In the genomic region with DNA sequence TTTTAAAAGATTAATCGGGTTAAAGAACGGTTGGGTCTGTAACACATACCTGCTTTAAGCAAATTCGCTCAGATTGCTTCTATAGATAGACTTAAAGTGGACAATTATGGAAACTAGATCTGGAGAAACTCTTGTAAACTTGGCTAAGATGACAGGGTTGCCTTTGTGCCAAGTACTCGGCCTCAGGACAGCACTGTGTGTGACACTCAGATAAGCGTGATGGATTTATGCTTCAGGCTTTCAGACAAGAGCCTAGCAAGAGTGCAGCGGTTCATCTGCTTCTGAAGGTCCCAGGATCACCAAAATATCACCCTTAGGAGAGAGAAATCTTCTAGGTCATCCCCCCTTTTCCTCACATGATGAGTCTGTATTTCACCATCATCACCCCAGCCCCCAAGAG, we compare ENCODE assay signal across 15 mouse cellular contexts.
DNase-seq lines count a peak whose midpoint lies in the region; ATAC-seq and TF ChIP-seq lines count a peak whose summit lies in the region.
"Had no signal": no experiment of that assay in that cellular context is flagged by ENCODE, and none has a peak within 500 bp of the region (broad histone marks: within the 10 kb centered on the region; RNA-seq: fewer than 3 reads in every experiment).

No protein-coding gene starts in this region.

- 57% methylated on average over 6 of the region's 6 CpGs for WGBS in lung, embryonic 14.5 days
- WGBS in neural tube, embryonic 15.5 days, result 89% methylated on average over 6 of the region's 6 CpGs
- 82% methylated on average over 6 of the region's 6 CpGs for WGBS in embryonic facial prominence, embryonic 10.5 days
- WGBS in limb, embryonic 12.5 days, result 84% methylated on average over 6 of the region's 6 CpGs
- 71% methylated on average over 6 of the region's 6 CpGs for WGBS in liver, embryonic 11.5 days

- no peak for ATAC-seq in lung, embryonic 14.5 days (ENCODE audit: insufficient read depth)
- no peak for ATAC-seq in neural tube, embryonic 15.5 days (ENCODE audit: low FRiP score)
- no peak for ATAC-seq in limb, embryonic 12.5 days (ENCODE audit: insufficient number of reproducible peaks, insufficient read depth, low FRiP score, low TSS enrichment, low read depth)
- no peak for ATAC-seq in liver, embryonic 11.5 days (replicated peaks; ENCODE audit: low FRiP score)
- ATAC-seq: forebrain, postnatal 0 days had no signal

- H3K9ac ChIP-seq in lung, embryonic 14.5 days, result no peak overlapping the region
- H3K9ac ChIP-seq in neural tube, embryonic 15.5 days (replicated peaks), result no peak overlapping the region
- H3K9ac ChIP-seq in limb, embryonic 12.5 days (replicated peaks), result no peak overlapping the region
- H3K9ac ChIP-seq in liver, embryonic 11.5 days (ENCODE audit: low read depth, low read length), result no peak overlapping the region
- H3K9ac ChIP-seq: forebrain, embryonic 12.5 days; forebrain, postnatal 0 days; hindbrain, embryonic 15.5 days had no signal

- H3K9me3 ChIP-seq in lung, embryonic 14.5 days (ENCODE audit: low read depth, low read length), result no peaks in the 10 kb centered on the region
- H3K9me3 ChIP-seq in neural tube, embryonic 15.5 days (replicated peaks), result no peaks in the 10 kb centered on the region
- H3K9me3 ChIP-seq in embryonic facial prominence, embryonic 10.5 days, result no peaks in the 10 kb centered on the region
- no peaks in the 10 kb centered on the region for H3K9me3 ChIP-seq in limb, embryonic 12.5 days
- H3K9me3 ChIP-seq in liver, embryonic 11.5 days (ENCODE audit: control insufficient read depth, low read length), result no peaks in the 10 kb centered on the region
- H3K9me3 ChIP-seq: forebrain, embryonic 12.5 days; hindbrain, embryonic 15.5 days had no signal

- H3K27ac ChIP-seq in lung, embryonic 14.5 days (ENCODE audit: low read depth), result peak overlapping the region; percentile 32; the same call in 1 of the 2 replicates
- H3K27ac ChIP-seq in neural tube, embryonic 15.5 days (replicated peaks), result no peak overlapping the region
- peak overlapping the region; percentile 35; the same call in 1 of the 2 replicates for H3K27ac ChIP-seq in embryonic facial prominence, embryonic 10.5 days (replicated peaks)
- H3K27ac ChIP-seq in limb, embryonic 12.5 days, result peak overlapping the region; percentile 56; the same call in 1 of the 2 replicates
- no peak overlapping the region for H3K27ac ChIP-seq in liver, embryonic 11.5 days (ENCODE audit: low read depth, low read length)
- H3K27ac ChIP-seq: forebrain, embryonic 12.5 days; hindbrain, embryonic 15.5 days had no signal

- DNase-seq in lung, embryonic 14.5 days, result peak; percentile 63
- DNase-seq in lung, adult 18-20 months, result no peak
- peak; percentile 10 for DNase-seq in neural tube, embryonic 10.5 days (ENCODE audit: extremely low spot score, low spot score)
- no peak for DNase-seq in embryonic facial prominence, embryonic 10.5 days (ENCODE audit: low spot score)
- DNase-seq in adrenal gland, postnatal 14 days, result no peak
- DNase-seq in liver, embryonic 11.5 days (ENCODE audit: low spot score), result no peak
- DNase-seq: cerebellum, adult 2 months; cerebellum, postnatal 10 days; forebrain, postnatal 0 days; gastrocnemius, postnatal 14 days; heart, postnatal 10 days had no signal

- H3K4me3 ChIP-seq in lung, embryonic 14.5 days (ENCODE audit: low read depth, low read length), result no peak overlapping the region
- no peak overlapping the region for H3K4me3 ChIP-seq in neural tube, embryonic 15.5 days (replicated peaks)
- H3K4me3 ChIP-seq in embryonic facial prominence, embryonic 10.5 days, result no peak overlapping the region
- no peak overlapping the region for H3K4me3 ChIP-seq in limb, embryonic 12.5 days (replicated peaks)
- H3K4me3 ChIP-seq in liver, embryonic 11.5 days (ENCODE audit: low read depth, low read length), result no peak overlapping the region
- H3K4me3 ChIP-seq: forebrain, embryonic 12.5 days; hindbrain, embryonic 15.5 days had no signal

- 0 out of 2 replicates have a peak, but pooled peaks cover 7% of the 10 kb centered on the region for H3K4me1 ChIP-seq in lung, embryonic 14.5 days (ENCODE audit: insufficient read depth)
- peaks cover 15% of the 10 kb centered on the region for H3K4me1 ChIP-seq in neural tube, embryonic 15.5 days
- H3K4me1 ChIP-seq in embryonic facial prominence, embryonic 10.5 days, result peaks cover 35% of the 10 kb centered on the region
- peaks cover 36% of the 10 kb centered on the region for H3K4me1 ChIP-seq in limb, embryonic 12.5 days (replicated peaks)
- H3K4me1 ChIP-seq in liver, embryonic 11.5 days (replicated peaks; ENCODE audit: control insufficient read depth, insufficient read depth, low read length), result no peaks in the 10 kb centered on the region

- H3K27me3 ChIP-seq in lung, embryonic 14.5 days (ENCODE audit: insufficient read depth, low read length), result no peaks in the 10 kb centered on the region
- H3K27me3 ChIP-seq in neural tube, embryonic 15.5 days (replicated peaks), result no peaks in the 10 kb centered on the region
- H3K27me3 ChIP-seq in embryonic facial prominence, embryonic 10.5 days (replicated peaks; ENCODE audit: low read depth, poor library complexity, severe bottlenecking), result 0 out of 2 replicates have a peak, but pooled peaks cover 8% of the 10 kb centered on the region
- no peaks in the 10 kb centered on the region for H3K27me3 ChIP-seq in limb, embryonic 12.5 days
- H3K27me3 ChIP-seq in liver, embryonic 11.5 days (replicated peaks; ENCODE audit: control insufficient read depth, insufficient read depth, low read length), result no peaks in the 10 kb centered on the region
- H3K27me3 ChIP-seq: forebrain, embryonic 12.5 days; hindbrain, embryonic 15.5 days had no signal

- TF ChIP-seq CTCF in lung, embryonic 14.5 days (IDR thresholded peaks at IDR 0.05; ENCODE audit: low read depth), result no peak

- H3K4me2 ChIP-seq in lung, embryonic 14.5 days, result no peak overlapping the region
- no peak overlapping the region for H3K4me2 ChIP-seq in neural tube, embryonic 15.5 days
- no peak overlapping the region for H3K4me2 ChIP-seq in limb, embryonic 12.5 days
- H3K4me2 ChIP-seq in liver, embryonic 11.5 days, result no peak overlapping the region
- H3K4me2 ChIP-seq: forebrain, embryonic 12.5 days; hindbrain, embryonic 15.5 days had no signal

- no peaks in the 10 kb centered on the region for H3K36me3 ChIP-seq in lung, embryonic 14.5 days (ENCODE audit: insufficient read depth)
- no peaks in the 10 kb centered on the region for H3K36me3 ChIP-seq in neural tube, embryonic 15.5 days
- no peaks in the 10 kb centered on the region for H3K36me3 ChIP-seq in embryonic facial prominence, embryonic 10.5 days (replicated peaks)
- no peaks in the 10 kb centered on the region for H3K36me3 ChIP-seq in limb, embryonic 12.5 days
- H3K36me3 ChIP-seq in liver, embryonic 11.5 days (ENCODE audit: control insufficient read depth, insufficient read depth, low read length), result no peaks in the 10 kb centered on the region
- H3K36me3 ChIP-seq: forebrain, embryonic 12.5 days; hindbrain, embryonic 15.5 days had no signal

Comparison
In these comparisons a context has a peak if more than half of its experiments do, and no peak if none do; other contexts are left out.
1. DNase-seq: peak in lung, embryonic 14.5 days (single experiment) and neural tube, embryonic 10.5 days (single experiment); none in lung, adult 18-20 months (0 of 2), embryonic facial prominence, embryonic 10.5 days (single experiment), adrenal gland, postnatal 14 days (single experiment) and liver, embryonic 11.5 days (single experiment).
2. H3K27ac ChIP-seq: peak in lung, embryonic 14.5 days (single experiment), embryonic facial prominence, embryonic 10.5 days (single experiment) and limb, embryonic 12.5 days (single experiment); none in neural tube, embryonic 15.5 days (single experiment) and liver, embryonic 11.5 days (single experiment).